In genomic region chr4:32977331-32977730, GRCm38 (mm10) we compare ENCODE assay signal across 23 mouse cellular contexts. TPM values are rescaled to one million over a fixed set of nuclear protein-coding genes. Genes with fewer than 3 reads are reported as not detected.
A peak's percentile ranks its signal among the peaks of the same experiment; 100 is the strongest.
DNase-seq lines count a peak whose midpoint lies in the region; ATAC-seq and TF ChIP-seq lines count a peak whose summit lies in the region.
"Had no signal": no experiment of that assay in that cellular context is flagged by ENCODE, and none has a peak within 500 bp of the region (broad histone marks: within the 10 kb centered on the region; RNA-seq: fewer than 3 reads in every experiment).

No protein-coding gene starts in this region.

- no peak overlapping the region for H3K9ac ChIP-seq in heart, embryonic 11.5 days (ENCODE audit: low read depth, low read length)
- H3K9ac ChIP-seq in liver, embryonic 12.5 days = no peak overlapping the region
- H3K9ac ChIP-seq in liver, postnatal 0 days (replicated peaks) = no peak overlapping the region
- no peak overlapping the region for H3K9ac ChIP-seq in liver, embryonic 13.5 days
- H3K9ac ChIP-seq: forebrain, embryonic 13.5 days had no signal

- no peak overlapping the region for H3K27ac ChIP-seq in heart, embryonic 11.5 days (ENCODE audit: low read depth, low read length)
- no peak overlapping the region for H3K27ac ChIP-seq in liver, embryonic 12.5 days
- no peak overlapping the region for H3K27ac ChIP-seq in liver, postnatal 0 days (ENCODE audit: low read depth)
- no peak overlapping the region for H3K27ac ChIP-seq in liver, embryonic 13.5 days
- H3K27ac ChIP-seq: forebrain, embryonic 10.5 days; forebrain, embryonic 13.5 days; heart, adult 2 months; heart, embryonic 10.5 days had no signal

- H3K4me2 ChIP-seq in heart, embryonic 11.5 days = no peak overlapping the region
- H3K4me2 ChIP-seq in liver, embryonic 12.5 days = no peak overlapping the region
- no peak overlapping the region for H3K4me2 ChIP-seq in liver, postnatal 0 days (ENCODE audit: low read depth, low read length)
- no peak overlapping the region for H3K4me2 ChIP-seq in liver, embryonic 13.5 days
- H3K4me2 ChIP-seq: forebrain, embryonic 13.5 days had no signal

- peaks cover 8% of the 10 kb centered on the region; the same call in 1 of the 2 replicates for H3K4me1 ChIP-seq in heart, embryonic 11.5 days (ENCODE audit: control insufficient read depth, insufficient read depth, low read length)
- H3K4me1 ChIP-seq in liver, embryonic 12.5 days = peaks cover 27% of the 10 kb centered on the region
- H3K4me1 ChIP-seq in liver, postnatal 0 days (ENCODE audit: insufficient read depth) = peaks cover 5% of the 10 kb centered on the region; the same call in 1 of the 2 replicates
- H3K4me1 ChIP-seq in liver, embryonic 13.5 days (replicated peaks) = peaks cover 28% of the 10 kb centered on the region

- ATAC-seq in heart, embryonic 11.5 days (replicated peaks; ENCODE audit: insufficient number of reproducible peaks, low FRiP score, low TSS enrichment) = peak; percentile 29; the same call in 1 of the 2 replicates
- peak; percentile 48; the same call in 1 of the 2 replicates for ATAC-seq in liver, embryonic 12.5 days
- no peak for ATAC-seq in liver, postnatal 0 days
- ATAC-seq in liver, embryonic 13.5 days (ENCODE audit: low read depth) = peak; percentile 43; the same call in 1 of the 2 replicates
- ATAC-seq: forebrain, embryonic 13.5 days; forebrain, embryonic 16.5 days; hindbrain, embryonic 16.5 days had no signal

- no peak for TF ChIP-seq EP300 in liver, postnatal 0 days (IDR thresholded peaks at IDR 0.05; ENCODE audit: low read depth)

- no peak for TF ChIP-seq CTCF in liver, postnatal 0 days (IDR thresholded peaks at IDR 0.05; ENCODE audit: low read depth)

- no peaks in the 10 kb centered on the region for H3K27me3 ChIP-seq in heart, embryonic 11.5 days (ENCODE audit: control insufficient read depth, insufficient read depth, low read length)
- H3K27me3 ChIP-seq in liver, embryonic 12.5 days (replicated peaks) = peaks cover 31% of the 10 kb centered on the region
- H3K27me3 ChIP-seq in liver, postnatal 0 days (ENCODE audit: insufficient read depth, low read length) = peaks cover 7% of the 10 kb centered on the region
- peaks cover 30% of the 10 kb centered on the region for H3K27me3 ChIP-seq in liver, embryonic 13.5 days
- H3K27me3 ChIP-seq: forebrain, embryonic 13.5 days had no signal

- 87% methylated on average over 4 of the region's 4 CpGs for WGBS in heart, embryonic 11.5 days (ENCODE audit: insufficient replicate concordance)
- WGBS in liver, embryonic 12.5 days (ENCODE audit: insufficient replicate concordance) = 70% methylated on average over 4 of the region's 4 CpGs
- 83% methylated on average over 4 of the region's 4 CpGs for WGBS in liver, postnatal 0 days (ENCODE audit: insufficient replicate concordance)
- 67% methylated on average over 4 of the region's 4 CpGs for WGBS in liver, embryonic 13.5 days (ENCODE audit: insufficient replicate concordance)

- DNase-seq in heart, postnatal 10 days = no peak
- no peak for DNase-seq in liver, postnatal 0 days
- no peak for DNase-seq in liver, embryonic 13.5 days
- no peak for DNase-seq in ovary, adult 18-20 months (ENCODE audit: low spot score)
- no peak for DNase-seq in ovary, postnatal 10 days (ENCODE audit: low spot score)
- DNase-seq: adrenal gland, postnatal 10 days; adrenal gland, postnatal 36 days; cerebellum, adult 18-20 months; cerebellum, adult 9-10 months; cerebellum, postnatal 14 days; gastrocnemius, postnatal 10 days; gastrocnemius, postnatal 36 days; heart, adult 2 months; heart, postnatal 36 days had no signal

- no peak overlapping the region for H3K4me3 ChIP-seq in heart, embryonic 11.5 days (ENCODE audit: low read depth, low read length)
- no peak overlapping the region for H3K4me3 ChIP-seq in liver, embryonic 12.5 days
- no peak overlapping the region for H3K4me3 ChIP-seq in liver, postnatal 0 days (ENCODE audit: low read depth, low read length)
- H3K4me3 ChIP-seq in liver, embryonic 13.5 days (replicated peaks) = no peak overlapping the region
- H3K4me3 ChIP-seq: forebrain, embryonic 10.5 days; forebrain, embryonic 13.5 days; heart, adult 2 months; heart, embryonic 10.5 days had no signal

- 0 out of 2 replicates have a peak, but pooled peaks cover 3% of the 10 kb centered on the region for H3K9me3 ChIP-seq in heart, embryonic 11.5 days (replicated peaks; ENCODE audit: control insufficient read depth, low read length)
- peaks cover 20% of the 10 kb centered on the region for H3K9me3 ChIP-seq in liver, embryonic 12.5 days (replicated peaks)
- peaks cover 15% of the 10 kb centered on the region for H3K9me3 ChIP-seq in liver, postnatal 0 days (ENCODE audit: low read length)
- H3K9me3 ChIP-seq in liver, embryonic 13.5 days (replicated peaks) = 0 out of 2 replicates have a peak, but pooled peaks cover 3% of the 10 kb centered on the region
- H3K9me3 ChIP-seq: heart, embryonic 10.5 days had no signal

- no peaks in the 10 kb centered on the region for H3K36me3 ChIP-seq in heart, embryonic 11.5 days (ENCODE audit: control insufficient read depth, insufficient read depth, low read length)
- H3K36me3 ChIP-seq in liver, embryonic 12.5 days = no peaks in the 10 kb centered on the region
- no peaks in the 10 kb centered on the region for H3K36me3 ChIP-seq in liver, postnatal 0 days (replicated peaks; ENCODE audit: insufficient read depth, low read length)
- no peaks in the 10 kb centered on the region for H3K36me3 ChIP-seq in liver, embryonic 13.5 days
- H3K36me3 ChIP-seq: forebrain, embryonic 10.5 days; G1E; heart, embryonic 10.5 days had no signal

- intact Hi-C loops in heart, postnatal 10 days (cut with DNase I) = no loop called here

RNA-seq across cellular contexts. Expression of gene Rragd, which starts 5.5 kb away (rescaled TPM):
- polyA plus RNA-seq in heart, embryonic 11.5 days (2014; fragmentation: Nextera tagmentation; extraction: Ambion mirVana) = 47.8 and 54.1 TPM in 2 replicates
- 10 to 100 TPM; 74.1 to 88.3 TPM for total RNA-seq in heart, postnatal 10 days (2021)
- polyA plus RNA-seq in liver, embryonic 12.5 days (2016; fragmentation: Nextera tagmentation; extraction: Ambion mirVana) = 4.0 and 4.3 TPM in 2 replicates
- 1.7 and 1.8 TPM in 2 replicates for polyA plus RNA-seq in liver, postnatal 0 days (2015; fragmentation: Nextera tagmentation; extraction: Ambion mirVana)
- polyA plus RNA-seq in liver, embryonic 13.5 days (2015; fragmentation: Nextera tagmentation; extraction: Ambion mirVana) = 3.6 and 5.6 TPM in 2 replicates
- total RNA-seq: granulocyte monocyte progenitor cell, adult 5-6 weeks had no signal

RNA-seq across cellular contexts. Expression of gene Ankrd6, which starts 26.7 kb away (rescaled TPM):
- polyA plus RNA-seq in heart, embryonic 11.5 days (2014; fragmentation: Nextera tagmentation; extraction: Ambion mirVana) = 5.4 and 7.1 TPM in 2 replicates
- 1 to 10 TPM; 3.5 to 6.3 TPM for total RNA-seq in heart, postnatal 10 days (2021)
- 1.3 and 1.5 TPM in 2 replicates for polyA plus RNA-seq in liver, embryonic 12.5 days (2016; fragmentation: Nextera tagmentation; extraction: Ambion mirVana)
- polyA plus RNA-seq in liver, postnatal 0 days (2015; fragmentation: Nextera tagmentation; extraction: Ambion mirVana) = 0.36 and 0.54 TPM in 2 replicates
- polyA plus RNA-seq in liver, embryonic 13.5 days (2015; fragmentation: Nextera tagmentation; extraction: Ambion mirVana) = 0.67 and 0.89 TPM in 2 replicates

RNA-seq across cellular contexts. Expression of gene Ube2j1, which starts 53.9 kb away (rescaled TPM):
- polyA plus RNA-seq in heart, embryonic 11.5 days (2014; fragmentation: Nextera tagmentation; extraction: Ambion mirVana) = 39.7 and 42.1 TPM in 2 replicates
- total RNA-seq in heart, postnatal 10 days (2021) = 10 to 100 TPM; 48.2 to 57.3 TPM
- polyA plus RNA-seq in liver, embryonic 12.5 days (2016; fragmentation: Nextera tagmentation; extraction: Ambion mirVana) = 34.2 and 36.0 TPM in 2 replicates
- 22.4 and 23.2 TPM in 2 replicates for polyA plus RNA-seq in liver, postnatal 0 days (2015; fragmentation: Nextera tagmentation; extraction: Ambion mirVana)
- 32.7 and 43.2 TPM in 2 replicates for polyA plus RNA-seq in liver, embryonic 13.5 days (2015; fragmentation: Nextera tagmentation; extraction: Ambion mirVana)
